Mouse (Mus musculus) myocyte (in vitro differentiated cells): Measurements from ENCODE around the gene Scn11a.

ENCODE experiments used
- MYOG ChIP-seq, 3 experiments: IDR thresholded peaks; one replicate each; pipeline ENCODE4 v1.6.1; 2011; ENCODE audit warnings: control low read depth in 2 of 3, low read depth in 2 of 3, mild to moderate bottlenecking in 2 of 3; ENCODE audit not compliant: insufficient read length in 2 of 3, control insufficient read depth in 1 of 3, insufficient read depth in 1 of 3
- POLR2A ChIP-seq: IDR thresholded peaks from one replicate; pipeline ENCODE4 v1.6.1; 2011; ENCODE audit warnings: low read depth, mild to moderate bottlenecking, control low read depth, moderate library complexity; ENCODE audit not compliant: insufficient read length
- POLR2AphosphoS2 ChIP-seq: IDR thresholded peaks from one replicate; pipeline ENCODE4 v1.6.1; 2011; ENCODE audit warnings: low read depth, control low read depth; ENCODE audit not compliant: insufficient read length
- TCF12 ChIP-seq: IDR thresholded peaks from one replicate; pipeline ENCODE4 v1.6.1; 2011; ENCODE audit warnings: mild to moderate bottlenecking, control low read depth; ENCODE audit not compliant: poor library complexity, insufficient read depth, severe bottlenecking
- USF1 ChIP-seq: IDR thresholded peaks from one replicate; pipeline ENCODE4 v1.6.1; 2011; ENCODE audit warnings: low read depth, mild to moderate bottlenecking, control low read depth, moderate library complexity

- TF ChIP-seq USF1: no peak
- no peak for TF ChIP-seq POLR2A
- no peak for TF ChIP-seq MYOG (IDR thresholded peaks at IDR 0.05; ENCODE audit: control insufficient read depth in 1 of 3, insufficient read depth in 1 of 3, insufficient read length in 2 of 3, low read depth in 2 of 3)
- TF ChIP-seq POLR2AphosphoS2: no peak
- TF ChIP-seq TCF12: no peak
Measured at GRCm38 (mm10) chr9:119847187-119847586, 21.9 kb upstream of the Scn11a start.
